Mouse (Mus musculus) hindbrain, embryonic 11.5 days (tissue): ENCODE data around the gene Gm20721. TPM values are rescaled to one million over a fixed set of nuclear protein-coding genes. Genes with fewer than 3 reads are reported as not detected.
"Not testable (repeated sequence)": the region's sequence is repeated elsewhere in the genome, so short reads cannot be mapped to it uniquely, and the experiment has no call there.

ENCODE experiments used
- ATAC-seq: fragments of 200-750 bp; cut with Nextera tagmentation; 2 replicates; pipeline ENCODE4 v1.8.0; 2017; ENCODE audit warnings: mild to moderate bottlenecking, moderate TSS enrichment, moderate library complexity; ENCODE audit not compliant: low FRiP score
- DNase-seq: peaks from one replicate; pipeline ENCODE4 v3.0.0-alpha.2; 2015; ENCODE audit warnings: low spot score
- H3K27ac ChIP-seq: fragments of 300-500 bp; sonication (generic); 2 replicates; pipeline ENCODE4 v1.5.1; 2014; ENCODE audit warnings: mild to moderate bottlenecking, low read depth, low read length
- H3K27me3 ChIP-seq: fragments of 300-500 bp; sonication (generic); 2 replicates; pipeline ENCODE4 v1.6.1; 2014; ENCODE audit warnings: mild to moderate bottlenecking, low read length, moderate library complexity, mixed read lengths; ENCODE audit not compliant: control insufficient read depth, insufficient read depth
- H3K36me3 ChIP-seq: fragments of 300-500 bp; sonication (generic); 2 replicates; pipeline ENCODE4 v1.6.1; 2014; ENCODE audit warnings: mild to moderate bottlenecking, low read length, moderate library complexity, mixed read lengths; ENCODE audit not compliant: control insufficient read depth, insufficient read depth
- H3K4me1 ChIP-seq: fragments of 300-500 bp; sonication (generic); replicated peaks from 2 replicates; pipeline ENCODE4 v1.6.1; 2014; ENCODE audit warnings: low read length, mixed read lengths; ENCODE audit not compliant: control insufficient read depth, insufficient read depth
- H3K4me2 ChIP-seq: fragments of 300-500 bp; sonication (generic); replicated peaks from 2 replicates; pipeline ENCODE4 v1.6.1; 2014; ENCODE audit warnings: mild to moderate bottlenecking, low read depth, low read length
- H3K4me3 ChIP-seq: fragments of 300-500 bp; sonication (generic); 2 replicates; pipeline ENCODE4 v1.5.1; 2014; ENCODE audit warnings: low read depth, low read length
- H3K9ac ChIP-seq: fragments of 300-500 bp; sonication (generic); 2 replicates; pipeline ENCODE4 v1.6.1; 2014; ENCODE audit warnings: low read depth, low read length
- H3K9me3 ChIP-seq: fragments of 300-500 bp; sonication (generic); 2 replicates; pipeline ENCODE4 v1.6.1; 2016; ENCODE audit warnings: low read length; ENCODE audit not compliant: control insufficient read depth
- WGBS: fragments of 180-500 bp; shearing (Covaris S2); extraction: QIAGEN DNeasy Blood & Tissue Kit; methylation state at CpG from one replicate; pipeline ENCODE4 v1.1.7; 2014; 5-methylcytosine and 5-hydroxymethylcytosine counted together
- polyA plus RNA-seq: library from polyadenylated mRNA; unstranded; fragments of >200 nt; fragmentation: Nextera tagmentation; extraction: Ambion mirVana; gene quantifications from 2 replicates; pipeline ENCODE4 v1.2.1, GENCODE M21; 2014

Gm20721 gene
- 17.6 and 22.8 TPM in 2 replicates for polyA plus RNA-seq

DNA sequence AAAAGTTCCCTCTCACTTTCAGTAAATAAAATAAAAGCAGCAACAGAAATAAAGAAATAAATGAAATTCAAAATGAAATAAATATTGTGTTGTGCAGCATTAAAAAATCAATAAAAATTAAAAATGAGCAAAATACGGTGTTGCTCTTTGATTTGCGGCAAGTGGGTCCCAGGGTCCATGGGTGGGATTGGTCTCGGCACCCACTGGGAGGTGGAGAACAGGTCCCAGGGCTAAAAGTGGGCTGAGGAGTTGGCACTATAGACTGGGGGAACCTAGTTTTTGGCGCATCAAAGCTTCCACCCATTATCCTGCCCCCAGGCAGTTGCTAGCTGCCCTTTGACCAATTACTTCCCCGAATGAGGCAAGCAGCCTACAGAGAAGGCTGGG, at the start of gene Gm20721:
Gm20721 (minus strand) TSS at position 101 of the 387 bp plus-strand sequence.
- Histone ChIP-seq H3K9ac (no peak within 1 kb of the TSS), H3K9me3 (no peaks in the 10 kb centered on the region), H3K4me1 (no peaks in the 10 kb centered on the region; the same call in 1 of the 2 replicates), H3K4me3 (no peak within 1 kb of the TSS), H3K36me3 (peaks cover 21% of the 10 kb centered on the region), H3K27me3 (no peaks in the 10 kb centered on the region), H3K27ac (no peak within 1 kb of the TSS), H3K4me2 (no peak within 1 kb of the TSS)
- ATAC-seq (no peak), DNase-seq (no peak)
- 96% methylated on average over 5 of the region's 5 CpGs for WGBS

DNA sequence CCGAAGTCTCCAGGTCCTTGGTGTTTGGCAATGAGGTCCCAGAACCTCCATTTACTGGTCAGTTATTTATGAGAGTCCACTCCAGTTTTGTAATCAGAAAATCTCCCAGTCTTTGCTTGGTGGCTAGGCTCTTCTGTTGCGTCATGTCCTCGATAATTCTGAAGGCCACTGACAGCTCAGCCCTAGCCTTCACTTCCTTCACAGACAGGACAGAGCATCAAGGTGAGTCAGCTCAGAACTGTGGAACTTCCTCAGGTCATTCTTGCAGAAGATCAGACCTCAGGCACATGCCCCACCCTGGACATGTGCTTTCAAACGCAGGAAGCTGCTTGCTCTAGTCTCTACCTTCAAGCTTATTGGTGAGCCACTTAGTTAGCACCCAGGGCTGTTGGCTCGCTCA, 46.9 kb upstream of the Gm20721 start:
- no peak for ATAC-seq
- H3K4me2 ChIP-seq: no peak overlapping the region
- WGBS: 87% methylated on average over 5 of the region's 5 CpGs

DNA sequence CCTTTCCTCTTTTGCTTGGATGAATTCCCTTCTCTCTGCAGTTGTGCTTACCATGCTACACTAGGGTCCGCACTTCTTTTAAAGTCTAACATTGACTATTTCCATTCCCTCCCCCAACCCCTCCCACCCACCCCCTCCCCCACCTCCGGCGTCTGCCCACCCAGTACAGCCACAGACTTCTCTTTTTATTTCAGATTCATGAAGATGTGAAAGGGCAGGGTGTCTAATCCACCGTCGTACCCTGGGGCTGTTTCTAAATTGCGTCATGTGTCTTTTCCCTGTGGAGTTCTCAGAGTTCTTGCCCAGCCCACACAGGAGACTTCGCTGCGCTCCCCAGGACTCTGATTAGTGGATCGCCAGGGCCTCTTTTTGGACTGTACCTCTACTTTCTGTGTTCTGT, 46.0 kb upstream of the Gm20721 start:
- no peak overlapping the region for H3K4me3 ChIP-seq
- H3K9me3 ChIP-seq: no peaks in the 10 kb centered on the region
- no peaks in the 10 kb centered on the region for H3K36me3 ChIP-seq
- H3K27ac ChIP-seq: no peak overlapping the region
- H3K9ac ChIP-seq: no peak overlapping the region
- WGBS: 70% methylated on average over 9 of the region's 9 CpGs
- no peaks in the 10 kb centered on the region for H3K27me3 ChIP-seq
- H3K4me1 ChIP-seq: no peaks in the 10 kb centered on the region
- ATAC-seq (no peak), DNase-seq (no peak)
- no peak overlapping the region for H3K4me2 ChIP-seq

More for the DNA sequence above, 46.9 kb upstream of the Gm20721 start:
- Histone ChIP-seq H3K27ac (no peak overlapping the region), H3K9ac (no peak overlapping the region), H3K36me3 (no peaks in the 10 kb centered on the region), H3K9me3 (no peaks in the 10 kb centered on the region), H3K27me3 (no peaks in the 10 kb centered on the region), H3K4me3 (no peak overlapping the region), H3K4me1 (no peaks in the 10 kb centered on the region)
- no peak for DNase-seq

DNA sequence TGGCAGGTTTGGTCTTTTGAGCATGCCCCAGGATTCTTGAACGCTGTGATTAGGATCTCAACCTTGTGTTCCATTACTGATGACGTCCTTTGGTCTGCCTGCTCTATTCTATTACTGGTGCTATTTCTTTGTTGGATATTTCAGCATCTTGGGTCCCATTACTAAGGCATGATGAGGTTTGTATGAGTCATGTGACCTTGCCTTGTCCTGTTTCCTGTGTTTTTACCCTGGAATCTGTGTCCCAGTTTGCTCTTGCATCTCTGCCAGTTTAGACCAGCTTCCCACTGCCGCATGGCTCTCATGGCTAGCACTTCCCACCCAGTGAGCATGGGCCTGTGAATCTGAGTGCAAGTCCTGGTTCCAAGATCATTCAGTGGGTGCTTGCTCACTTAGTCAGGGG, 45.4 kb upstream of the Gm20721 start:
- DNase-seq (no peak), ATAC-seq (no peak)
- H3K9me3 ChIP-seq: no peaks in the 10 kb centered on the region
- WGBS: 96% methylated on average over 3 of the region's 3 CpGs
- no peak overlapping the region for H3K4me2 ChIP-seq
- no peak overlapping the region for H3K4me3 ChIP-seq
- no peaks in the 10 kb centered on the region for H3K36me3 ChIP-seq
- H3K4me1 ChIP-seq: no peaks in the 10 kb centered on the region
- no peaks in the 10 kb centered on the region for H3K27me3 ChIP-seq
- no peak overlapping the region for H3K9ac ChIP-seq
- no peak overlapping the region for H3K27ac ChIP-seq

DNA sequence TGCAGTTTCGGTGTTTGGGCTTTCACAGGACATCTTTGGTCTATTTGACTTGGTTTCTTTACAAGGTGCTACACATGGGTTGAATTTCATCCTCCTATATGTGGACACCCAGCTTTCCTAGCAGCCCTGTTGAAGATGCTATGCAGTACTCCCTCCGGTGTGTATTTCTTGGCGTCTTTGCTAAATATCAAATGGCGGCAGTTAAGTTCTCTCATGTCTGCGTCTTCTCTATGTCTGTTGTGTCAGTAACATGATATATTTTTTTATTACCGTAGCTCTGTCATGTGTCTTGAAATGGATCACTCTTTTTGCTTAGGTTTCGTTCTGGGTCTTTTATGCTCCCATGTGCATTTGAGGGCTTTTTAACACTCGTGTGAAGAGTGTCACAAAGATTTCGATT, 34.5 kb upstream of the Gm20721 start:
- no peak overlapping the region for H3K27ac ChIP-seq
- DNase-seq (no peak), ATAC-seq (no peak)
- H3K27me3 ChIP-seq: no peaks in the 10 kb centered on the region
- no peak overlapping the region for H3K4me3 ChIP-seq
- WGBS: 87% methylated on average over 9 of the region's 9 CpGs
- no peaks in the 10 kb centered on the region for H3K36me3 ChIP-seq
- H3K9ac ChIP-seq: no peak overlapping the region
- H3K4me1 ChIP-seq: no peaks in the 10 kb centered on the region
- no peak overlapping the region for H3K4me2 ChIP-seq
- H3K9me3 ChIP-seq: no peaks in the 10 kb centered on the region

DNA sequence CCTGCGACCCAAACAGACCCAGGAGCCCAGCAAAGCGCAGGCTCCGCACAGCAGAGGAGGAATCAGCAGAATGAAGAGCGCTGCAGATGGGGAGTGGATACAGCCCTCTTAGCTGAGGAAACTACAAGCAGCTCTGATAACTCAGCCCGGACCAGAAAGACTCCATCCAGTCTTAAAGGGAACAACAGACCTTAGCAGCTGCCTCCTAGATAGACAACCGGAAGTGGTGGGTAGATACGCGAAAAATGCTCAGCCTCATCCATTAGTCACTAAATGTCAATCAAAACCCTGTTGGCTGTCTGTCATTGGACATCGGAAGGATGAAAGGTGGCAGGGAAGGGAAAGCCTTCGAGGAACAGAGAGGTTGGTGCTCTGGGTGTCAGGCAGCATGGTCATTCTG, 20.1 kb upstream of the Gm20721 start:
- H3K4me2 ChIP-seq: no peak overlapping the region
- no peak overlapping the region for H3K27ac ChIP-seq
- H3K9me3 ChIP-seq: no peaks in the 10 kb centered on the region
- no peak for DNase-seq
- 89% methylated on average over 10 of the region's 10 CpGs for WGBS
- ATAC-seq: no peak
- H3K36me3 ChIP-seq: no peaks in the 10 kb centered on the region
- H3K9ac ChIP-seq: no peak overlapping the region
- H3K4me1 ChIP-seq: no peaks in the 10 kb centered on the region
- no peaks in the 10 kb centered on the region for H3K27me3 ChIP-seq
- no peak overlapping the region for H3K4me3 ChIP-seq

DNA sequence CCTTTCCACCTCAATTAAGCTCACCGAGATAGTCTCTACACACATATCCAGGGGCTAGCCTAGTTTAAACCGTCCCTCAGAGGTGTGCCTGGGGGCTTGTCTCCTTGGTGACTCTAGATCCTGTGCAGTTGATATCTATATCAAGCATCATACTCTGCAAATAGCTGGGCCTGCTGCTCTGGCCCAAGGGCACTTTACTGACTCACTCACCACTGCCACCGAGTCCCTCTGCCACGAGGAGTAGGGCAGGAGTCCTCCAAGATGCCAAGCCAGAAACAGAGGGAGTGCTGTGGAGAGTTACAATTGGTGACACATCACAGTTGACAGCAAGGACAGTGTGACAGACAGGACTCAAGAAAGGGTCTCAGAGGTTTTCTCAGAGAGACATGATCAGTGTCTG, 13.1 kb upstream of the Gm20721 start:
- no peak overlapping the region for H3K4me3 ChIP-seq
- H3K36me3 ChIP-seq: no peaks in the 10 kb centered on the region
- no peaks in the 10 kb centered on the region for H3K4me1 ChIP-seq
- WGBS: 86% methylated on average over 4 of the region's 4 CpGs
- no peaks in the 10 kb centered on the region for H3K9me3 ChIP-seq
- H3K27ac ChIP-seq: no peak overlapping the region
- H3K27me3 ChIP-seq: no peaks in the 10 kb centered on the region
- no peak overlapping the region for H3K9ac ChIP-seq
- no peak overlapping the region for H3K4me2 ChIP-seq
- DNase-seq: no peak
- no peak for ATAC-seq

DNA sequence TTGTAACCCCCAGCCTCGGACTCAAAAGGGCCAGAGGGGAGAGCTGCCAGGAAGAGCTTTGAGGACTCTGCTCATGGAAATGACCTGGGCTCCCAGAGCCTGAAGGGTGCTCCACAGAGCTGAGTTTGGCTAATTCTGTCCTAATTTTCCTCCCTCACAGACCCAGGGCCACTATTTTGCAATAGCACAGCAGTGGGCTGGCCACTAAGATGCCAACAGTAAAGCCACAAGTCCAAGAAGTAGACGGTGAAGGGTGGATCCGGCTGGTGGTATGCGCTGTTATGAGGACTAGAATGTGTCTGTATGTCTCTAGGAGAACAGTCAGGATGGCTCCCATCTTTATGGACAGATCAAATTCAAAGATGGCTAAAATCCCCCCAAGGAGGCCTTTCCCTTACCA, 12.0 kb upstream of the Gm20721 start:
- DNase-seq: no peak

DNA sequence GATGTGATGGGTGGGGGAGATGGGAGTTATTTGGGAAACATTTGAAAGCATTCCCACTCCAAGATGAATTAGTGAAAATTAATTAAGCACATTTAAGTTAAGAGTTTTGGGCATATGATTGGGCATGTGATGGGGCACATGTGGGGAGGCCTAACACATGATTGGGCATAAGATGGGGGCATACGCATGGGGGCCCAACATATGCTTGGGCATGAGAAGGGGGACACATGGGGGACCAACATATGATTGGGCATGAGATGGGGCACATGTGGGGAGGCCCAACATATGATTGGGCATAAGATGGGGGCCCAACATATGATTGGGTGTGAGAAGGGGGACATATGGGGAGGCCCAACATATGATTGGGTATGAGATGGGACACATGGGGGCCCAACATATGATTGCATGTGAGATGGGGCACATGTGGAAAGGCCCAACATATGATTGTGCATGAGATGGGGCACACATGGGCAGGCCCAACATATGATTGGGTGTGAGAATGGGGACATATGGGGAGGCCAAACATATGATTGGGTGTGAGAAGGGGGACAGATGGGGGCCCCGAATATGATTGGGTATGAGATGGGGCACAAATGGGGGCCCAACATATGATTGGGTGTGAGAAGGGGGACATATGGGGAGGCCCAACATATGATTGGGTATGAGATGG, 622 bp upstream of the Gm20721 start:
- not testable (repeated sequence) for ATAC-seq, H3K4me3 ChIP-seq, H3K4me2 ChIP-seq, H3K27ac ChIP-seq, H3K27me3 ChIP-seq, H3K4me1 ChIP-seq, H3K9ac ChIP-seq, H3K9me3 ChIP-seq
- 97% methylated on average over 2 of the region's 2 CpGs for WGBS
- DNase-seq: peak; percentile 12
- peaks cover 21% of the 10 kb centered on the region for H3K36me3 ChIP-seq

More for the DNA sequence above, 12.0 kb upstream of the Gm20721 start:
- Histone ChIP-seq H3K9ac (no peak overlapping the region), H3K27me3 (no peaks in the 10 kb centered on the region), H3K27ac (no peak overlapping the region), H3K4me3 (no peak overlapping the region), H3K4me1 (no peaks in the 10 kb centered on the region), H3K4me2 (no peak overlapping the region), H3K9me3 (no peaks in the 10 kb centered on the region), H3K36me3 (no peaks in the 10 kb centered on the region)
- no peak for ATAC-seq
- 90% methylated on average over 4 of the region's 4 CpGs for WGBS
